Comparison of ENCODE assay signal across 8 mouse cellular contexts in genomic region chr5:125058267-125058668, GRCm38 (mm10). TPM values are rescaled to one million over a fixed set of nuclear protein-coding genes. Genes with fewer than 3 reads are reported as not detected.
DNase-seq lines count a peak whose midpoint lies in the region; ATAC-seq and TF ChIP-seq lines count a peak whose summit lies in the region.

No protein-coding gene starts in this region.

- H3K4me3 ChIP-seq in ES-E14 (ENCODE audit: insufficient read depth in 1 of 2, low read depth in 1 of 2, low read length in 2 of 2, poor library complexity in 1 of 2, severe bottlenecking in 1 of 2), result peak overlapping the region; percentile 42 to 46; a peak in 3 of 4 replicates
- H3K4me3 ChIP-seq in neural tube, embryonic 14.5 days (ENCODE audit: low read depth, low read length), result peak overlapping the region; percentile 11; the same call in 1 of the 2 replicates

- H3K27ac ChIP-seq in ES-E14 (ENCODE audit: insufficient read depth, low read depth, low read length, poor library complexity, severe bottlenecking), result no peak overlapping the region
- H3K27ac ChIP-seq in neural tube, embryonic 14.5 days (ENCODE audit: low read depth, low read length), result peak overlapping the region; percentile 67

- in situ Hi-C loops in ES-E14 (cut with MboI; ENCODE audit: low sequenced_read_pairs in 2 of 2, unreplicated experiment in 2 of 2), result no loop called here

- H3K9ac ChIP-seq in ES-E14 (ENCODE audit: insufficient read depth, low read depth, low read length, poor library complexity, severe bottlenecking), result peak overlapping the region; percentile 33; the same call in 1 of the 2 replicates
- peak overlapping the region; percentile 41 for H3K9ac ChIP-seq in neural tube, embryonic 14.5 days (replicated peaks; ENCODE audit: low read depth, low read length)

- H3K36me3 ChIP-seq in ES-E14 (ENCODE audit: control insufficient read depth, insufficient read depth, low read length, poor library complexity, severe bottlenecking), result peaks cover 10% of the 10 kb centered on the region; the same call in 1 of the 2 replicates
- no peaks in the 10 kb centered on the region; the same call in 1 of the 2 replicates for H3K36me3 ChIP-seq in neural tube, embryonic 14.5 days (ENCODE audit: control insufficient read depth, insufficient read depth, low read length)

- peak; percentile 34 to 61 for ATAC-seq in hematopoietic stem cell, adult 5-6 weeks (replicated peaks in 1 of 2; ENCODE audit: insufficient read depth in 1 of 2, low FRiP score in 2 of 2, low TSS enrichment in 1 of 2, low read depth in 1 of 2, poor library complexity in 2 of 2, severe bottlenecking in 2 of 2)
- ATAC-seq in neural tube, embryonic 14.5 days (ENCODE audit: low read depth), result peak; percentile 28; the same call in 1 of the 2 replicates

- no peak for DNase-seq in ES-E14 (ENCODE audit: low read depth, low spot score)
- DNase-seq in cerebellum, adult 18-20 months, result peak; percentile 79
- DNase-seq in frontal cortex, adult 2 months (ENCODE audit: extremely low spot score in 1 of 2, low spot score in 1 of 2), result peak; percentile 55 to 84
- peak; percentile 80 for DNase-seq in layer of hippocampus, adult 9-11 months
- peak; percentile 83 to 87 for DNase-seq in lung, adult 18-20 months
- peak; percentile 71 for DNase-seq in thymus, postnatal 4 days

- 0% methylated on average over 19 of the region's 29 CpGs for WGBS in neural tube, embryonic 14.5 days

- H3K9me3 ChIP-seq in ES-E14 (ENCODE audit: control insufficient read depth, insufficient read depth, low read depth, low read length), result no peaks in the 10 kb centered on the region
- no peaks in the 10 kb centered on the region for H3K9me3 ChIP-seq in neural tube, embryonic 14.5 days (ENCODE audit: control insufficient read depth, low read length)

- H3K4me1 ChIP-seq in ES-E14 (ENCODE audit: control insufficient read depth in 2 of 2, insufficient read depth in 2 of 2, low read length in 2 of 2, poor library complexity in 1 of 2), result peaks cover 5 to 42% of the 10 kb centered on the region in 2 experiments
- peaks cover 50% of the 10 kb centered on the region for H3K4me1 ChIP-seq in neural tube, embryonic 14.5 days (ENCODE audit: control insufficient read depth, insufficient read depth, low read length)

- H3K4me2 ChIP-seq in neural tube, embryonic 14.5 days (ENCODE audit: low read depth, low read length), result peak overlapping the region; percentile 40

- H3K27me3 ChIP-seq in neural tube, embryonic 14.5 days (ENCODE audit: control insufficient read depth, insufficient read depth, low read length), result no peaks in the 10 kb centered on the region

TF ChIP-seq in ES-E14, 5 proteins besides CTCF, POLR2A, EP300 and RAD21:
- TF ChIP-seq ZNF384 (IDR thresholded peaks at IDR 0.05; ENCODE audit: low read depth, low read length) (no peak), ZC3H11A (IDR thresholded peaks at IDR 0.05; ENCODE audit: borderline replicate concordance, low read depth, low read length) (no peak), CHD2 (IDR thresholded peaks at IDR 0.05; ENCODE audit: low read depth, low read length) (no peak), MAFK (IDR thresholded peaks at IDR 0.05; ENCODE audit: insufficient read depth, low read depth, low read length) (no peak), HCFC1 (IDR thresholded peaks at IDR 0.05; ENCODE audit: borderline replicate concordance, insufficient read depth, low read length) (no peak)

RNA-seq across cellular contexts. Expression of gene Rflna, which starts 55.2 kb away (rescaled TPM):
- 0.53 and 1.5 TPM in 2 replicates for total RNA-seq in ES-E14 (2012; rRNA removed)
- polyA plus RNA-seq in frontal cortex, adult 2 months (2012; rRNA removed), result 3.7 and 3.8 TPM in 2 replicates
- not detected in 2 replicates for total RNA-seq in hematopoietic stem cell, adult 5-6 weeks (2017)
- 5.6 and 6.4 TPM in 2 replicates for polyA plus RNA-seq in neural tube, embryonic 14.5 days (2014; fragmentation: Nextera tagmentation; extraction: Ambion mirVana)
